Mouse (Mus musculus) CH12.LX (cell line): ENCODE measurements around the gene Hps6. TPM values are rescaled to one million over a fixed set of nuclear protein-coding genes. Genes with fewer than 3 reads are reported as not detected.
A peak's percentile ranks its signal among the peaks of the same experiment; 100 is the strongest.

Experiments used
- DNase-seq: peaks from one replicate; pipeline ENCODE4 v3.0.0-alpha.2; 2013; ENCODE audit errors: extremely low read depth
- H3K27ac ChIP-seq: 2 replicates; pipeline ENCODE4 v1.5.1; 2012; ENCODE audit warnings: low read depth, mild to moderate bottlenecking, control low read depth, moderate library complexity; ENCODE audit not compliant: insufficient read depth
- H3K27me3 ChIP-seq: replicated peaks from 2 replicates; pipeline ENCODE3; 2012; ENCODE audit warnings: inconsistent platforms
- H3K36me3 ChIP-seq, 2 experiments: replicated peaks in 1 of 2; 2 replicates each; pipeline versions ENCODE3 to v1.6.1; 2012; ENCODE audit warnings: inconsistent platforms in 1 of 2, low read length in 1 of 2, mild to moderate bottlenecking in 1 of 2, mixed read lengths in 1 of 2, moderate library complexity in 1 of 2; ENCODE audit not compliant: control insufficient read depth in 1 of 2, insufficient read depth in 1 of 2
- H3K4me1 ChIP-seq, 2 experiments: 2 replicates each; pipeline ENCODE4 v1.6.1; 2012; ENCODE audit warnings: inconsistent platforms in 1 of 2, moderate library complexity in 1 of 2; ENCODE audit not compliant: insufficient read depth in 2 of 2, control insufficient read depth in 1 of 2
- H3K4me2 ChIP-seq: 2 replicates; pipeline ENCODE4 v1.6.1; 2012; ENCODE audit warnings: low read depth, mild to moderate bottlenecking, control low read depth; ENCODE audit not compliant: poor library complexity, insufficient read depth, severe bottlenecking
- H3K4me3 ChIP-seq, 3 experiments: fragments of 150-350 bp in 1 of 3; sonication (generic) in 1 of 3; replicated peaks in 1 of 3; 2 replicates each; pipeline versions ENCODE3 to v1.5.1; 2011 to 2012; ENCODE audit warnings: low read depth in 2 of 3, low read length in 2 of 3, mild to moderate bottlenecking in 2 of 3, moderate library complexity in 2 of 3, control low read depth in 1 of 3, improper control_type of control experiment in 1 of 3, inconsistent platforms in 1 of 3, mixed read lengths in 1 of 3; ENCODE audit not compliant: poor library complexity in 1 of 3
- H3K79me2 ChIP-seq: replicated peaks from 2 replicates; pipeline ENCODE4 v1.6.1; 2012; ENCODE audit warnings: mild to moderate bottlenecking, moderate library complexity; ENCODE audit not compliant: control insufficient read depth, poor library complexity, insufficient read depth, severe bottlenecking; ENCODE audit errors: extremely low read depth
- H3K9ac ChIP-seq: 2 replicates; pipeline ENCODE4 v1.6.1; 2012; ENCODE audit warnings: low read depth, mild to moderate bottlenecking, control low read depth, moderate library complexity; ENCODE audit not compliant: insufficient read depth
- H3K9me3 ChIP-seq: replicated peaks from 2 replicates; pipeline ENCODE3; 2012; ENCODE audit warnings: low read length, inconsistent platforms, mixed read lengths
- BHLHE40 ChIP-seq: IDR thresholded peaks from 2 replicates; pipeline ENCODE4 v1.6.1; 2011; ENCODE audit warnings: mild to moderate bottlenecking, low read depth, low read length, improper control_type of control experiment
- CHD1 ChIP-seq: IDR thresholded peaks from 2 replicates; pipeline ENCODE4 v1.6.1; 2012; ENCODE audit warnings: low read depth, low read length, improper control_type of control experiment, inconsistent platforms
- CHD2 ChIP-seq: IDR thresholded peaks from 2 replicates; pipeline ENCODE4 v1.6.1; 2011; ENCODE audit warnings: low read length, improper control_type of control experiment
- CTCF ChIP-seq, 2 experiments: IDR thresholded peaks in 1 of 2; conservative IDR thresholded peaks in 1 of 2; 2 replicates each; pipeline ENCODE4 v1.5.1; 2011 to 2012; ENCODE audit warnings: low read depth in 2 of 2, low read length in 2 of 2, improper control_type of control experiment in 1 of 2, inconsistent platforms in 1 of 2, mild to moderate bottlenecking in 1 of 2, moderate library complexity in 1 of 2
- E2F4 ChIP-seq: IDR thresholded peaks from 2 replicates; pipeline ENCODE4 v1.6.1; 2011; ENCODE audit warnings: low read depth, low read length, improper control_type of control experiment; ENCODE audit not compliant: insufficient replicate concordance
- EP300 ChIP-seq: IDR thresholded peaks from 2 replicates; pipeline ENCODE4 v1.6.1; 2011; ENCODE audit warnings: low read length, improper control_type of control experiment
- ETS1 ChIP-seq: conservative IDR thresholded peaks from 2 replicates; pipeline ENCODE4 v1.6.1; 2012; ENCODE audit warnings: low read depth, mild to moderate bottlenecking, inconsistent platforms, low read length, improper control_type of control experiment, moderate library complexity
- IRF4 ChIP-seq: IDR thresholded peaks from 2 replicates; pipeline ENCODE4 v1.6.1; 2014; ENCODE audit warnings: low read depth, mild to moderate bottlenecking, inconsistent platforms, low read length, improper control_type of control experiment
- JUND ChIP-seq: conservative IDR thresholded peaks from 2 replicates; pipeline ENCODE4 v1.6.1; 2011; ENCODE audit warnings: low read depth, low read length, improper control_type of control experiment
- KAT2A ChIP-seq: IDR thresholded peaks from 2 replicates; pipeline ENCODE4 v1.6.1; 2012; ENCODE audit warnings: low read length, improper control_type of control experiment, inconsistent platforms; ENCODE audit not compliant: insufficient replicate concordance
- MAFK ChIP-seq: IDR thresholded peaks from 2 replicates; pipeline ENCODE4 v1.6.1; 2011; ENCODE audit warnings: low read length, improper control_type of control experiment; ENCODE audit not compliant: insufficient replicate concordance
- MAX ChIP-seq: IDR thresholded peaks from 2 replicates; pipeline ENCODE4 v1.6.1; 2011; ENCODE audit warnings: low read length, improper control_type of control experiment
- MEF2A ChIP-seq: IDR thresholded peaks from 2 replicates; pipeline ENCODE4 v1.6.1; 2014; ENCODE audit warnings: low read depth, mild to moderate bottlenecking, inconsistent platforms, low read length, improper control_type of control experiment, borderline replicate concordance
- MXI1 ChIP-seq: IDR thresholded peaks from 2 replicates; pipeline ENCODE4 v1.6.1; 2011; ENCODE audit warnings: mild to moderate bottlenecking, low read depth, low read length, improper control_type of control experiment
- NELFE ChIP-seq: IDR thresholded peaks from 2 replicates; pipeline ENCODE4 v1.6.1; 2011; ENCODE audit warnings: low read depth, low read length, improper control_type of control experiment
- POLR2A ChIP-seq: IDR thresholded peaks from 2 replicates; pipeline ENCODE4 v1.6.1; 2011; ENCODE audit warnings: low read depth, mild to moderate bottlenecking, improper control_type of control experiment, low read length
- RAD21 ChIP-seq: IDR thresholded peaks from 2 replicates; pipeline ENCODE4 v1.6.1; 2011; ENCODE audit warnings: low read depth, mild to moderate bottlenecking, low read length, improper control_type of control experiment, moderate library complexity
- RCOR1 ChIP-seq: conservative IDR thresholded peaks from 2 replicates; pipeline ENCODE4 v1.6.1; 2012; ENCODE audit warnings: low read depth, mild to moderate bottlenecking, inconsistent platforms, low read length, improper control_type of control experiment
- SIN3A ChIP-seq: IDR thresholded peaks from 2 replicates; pipeline ENCODE4 v1.6.1; 2012; ENCODE audit warnings: low read length, improper control_type of control experiment, inconsistent platforms
- SMC3 ChIP-seq: IDR thresholded peaks from 2 replicates; pipeline ENCODE4 v1.6.1; 2011; ENCODE audit warnings: low read depth, low read length, improper control_type of control experiment
- TBP ChIP-seq: conservative IDR thresholded peaks from 2 replicates; pipeline ENCODE4 v1.6.1; 2011; ENCODE audit warnings: low read depth, low read length, improper control_type of control experiment
- TCF12 ChIP-seq: IDR thresholded peaks from 2 replicates; pipeline ENCODE4 v1.6.1; 2014; ENCODE audit warnings: low read depth, mild to moderate bottlenecking, inconsistent platforms, low read length, improper control_type of control experiment
- USF2 ChIP-seq: conservative IDR thresholded peaks from 2 replicates; pipeline ENCODE4 v1.6.1; 2011; ENCODE audit warnings: low read depth, low read length, improper control_type of control experiment
- ZC3H11A ChIP-seq: IDR thresholded peaks from 2 replicates; pipeline ENCODE4 v1.6.1; 2012; ENCODE audit warnings: low read depth, mild to moderate bottlenecking, inconsistent platforms, low read length, improper control_type of control experiment
- ZKSCAN1 ChIP-seq: IDR thresholded peaks from 2 replicates; pipeline ENCODE4 v1.6.1; 2012; ENCODE audit warnings: low read depth, inconsistent platforms, low read length, improper control_type of control experiment, borderline replicate concordance
- ZMIZ1 ChIP-seq: IDR thresholded peaks from 2 replicates; pipeline ENCODE4 v1.6.1; 2012; ENCODE audit warnings: low read depth, mild to moderate bottlenecking, inconsistent platforms, low read length, improper control_type of control experiment
- ZNF384 ChIP-seq: IDR thresholded peaks from 2 replicates; pipeline ENCODE4 v1.6.1; 2012; ENCODE audit warnings: low read depth, low read length, improper control_type of control experiment, inconsistent platforms
- dilution Hi-C: fragments of 300-500 bp; cut with MboI; formaldehyde crosslinking; loops from 2 replicates; pipeline ENCODE4 v1.14.3; 2020; ENCODE audit warnings: low sequenced_read_pairs; ENCODE audit not compliant: extremely low pct_unique_long_range_greater_than_20kb, extremely low pct_ligation_motif_present
- in situ Hi-C: fragments of 300-500 bp; cut with MboI; formaldehyde crosslinking; loops from 3 replicates; pipeline ENCODE4 v1.14.3; 2019; ENCODE audit warnings: low sequenced_read_pairs, low pct_ligation_motif_present, low pct_unique_long_range_greater_than_20kb, mixed read lengths
- polyA plus RNA-seq: library from polyadenylated mRNA; unstranded; fragments of >175 nt; gene quantifications from 2 replicates; pipeline ENCODE4 v1.2.1, GENCODE M21; 2012; ENCODE audit warnings: low read depth; ENCODE audit not compliant: insufficient read length
- total RNA-seq, 2 experiments: library from RNA; depleted of rRNA; stranded (reverse); fragments of 300-350 nt in 1 of 2; fragments of >200 nt in 1 of 2; gene quantifications; 2 replicates each; pipeline ENCODE4 v1.2.3; 2012 to 2014

Gene Hps6
- total and polyA plus RNA-seq, 3 experiments, result 5.8 to 10.6 (median 6.7) TPM

DNA sequence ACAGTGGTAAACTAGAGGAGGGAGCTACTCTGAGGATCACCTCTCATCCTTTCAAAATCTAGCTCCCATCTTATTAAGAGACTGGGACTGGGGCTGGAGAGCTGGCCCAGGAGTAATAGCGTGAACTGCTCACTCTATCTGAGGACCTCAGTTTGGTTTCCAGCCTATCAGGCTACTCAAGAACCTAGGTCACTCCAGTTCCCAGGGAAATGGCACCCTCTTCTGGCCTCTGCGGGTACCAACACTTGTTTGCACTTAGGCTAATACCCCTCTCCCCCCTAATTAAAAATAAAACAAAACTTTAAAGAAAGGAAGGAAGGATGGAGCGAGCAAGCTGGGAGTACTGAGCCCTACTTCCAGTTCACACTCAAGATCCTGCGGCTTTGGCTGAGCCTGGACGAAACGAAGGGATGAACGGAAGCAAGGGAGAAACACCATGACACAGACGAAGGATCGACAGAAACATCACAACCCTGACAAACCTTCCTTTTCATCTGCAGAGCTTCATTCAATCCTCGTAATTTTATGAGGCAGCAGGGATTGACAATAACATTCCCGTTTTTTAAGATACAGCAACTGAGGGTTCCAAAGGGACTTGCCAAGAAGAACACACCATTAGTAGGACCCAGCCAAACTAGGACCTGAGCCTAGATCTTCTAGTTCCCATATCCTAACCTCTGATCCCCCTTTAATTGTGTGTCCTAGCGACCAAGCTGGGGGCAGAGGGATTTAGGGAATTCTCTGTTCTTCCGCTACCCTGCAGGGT is 33.4 kb downstream of the Hps6 start:
- in situ Hi-C loops, result no loop called here
- Histone ChIP-seq H3K79me2 (peaks cover 41% of the 10 kb centered on the region), H3K27ac (no peak overlapping the region), H3K27me3 (no peaks in the 10 kb centered on the region), H3K4me2 (0 out of 2 replicates have a peak overlapping the region, but pooled peaks have one; percentile 12), H3K4me1 (peaks cover 6 to 29% of the 10 kb centered on the region in 2 experiments; a peak in 3 of 4 replicates), H3K9ac (no peak overlapping the region), H3K4me3 (no peak overlapping the region), H3K9me3 (no peaks in the 10 kb centered on the region), H3K36me3 (peaks cover 43 to 52% of the 10 kb centered on the region in 2 experiments)
- no peak for DNase-seq
- dilution Hi-C loops, result no loop called here
- TF ChIP-seq TCF12 (no peak), RAD21 (peak; percentile 17), SIN3A (no peak), JUND (no peak), KAT2A (no peak), TBP (no peak), NELFE (no peak), CHD2 (no peak), SMC3 (peak; percentile 10; the same call in 1 of the 2 replicates), ETS1 (no peak), IRF4 (no peak), CTCF (conservative IDR thresholded peaks at IDR 0.05 in 1 of 2, IDR thresholded peaks at IDR 0.05 in 1 of 2; ENCODE audit: low read depth in 2 of 2, low read length in 2 of 2) (peak; percentile 15 to 56; a peak in 2 of 4 replicates), USF2 (no peak)

DNA sequence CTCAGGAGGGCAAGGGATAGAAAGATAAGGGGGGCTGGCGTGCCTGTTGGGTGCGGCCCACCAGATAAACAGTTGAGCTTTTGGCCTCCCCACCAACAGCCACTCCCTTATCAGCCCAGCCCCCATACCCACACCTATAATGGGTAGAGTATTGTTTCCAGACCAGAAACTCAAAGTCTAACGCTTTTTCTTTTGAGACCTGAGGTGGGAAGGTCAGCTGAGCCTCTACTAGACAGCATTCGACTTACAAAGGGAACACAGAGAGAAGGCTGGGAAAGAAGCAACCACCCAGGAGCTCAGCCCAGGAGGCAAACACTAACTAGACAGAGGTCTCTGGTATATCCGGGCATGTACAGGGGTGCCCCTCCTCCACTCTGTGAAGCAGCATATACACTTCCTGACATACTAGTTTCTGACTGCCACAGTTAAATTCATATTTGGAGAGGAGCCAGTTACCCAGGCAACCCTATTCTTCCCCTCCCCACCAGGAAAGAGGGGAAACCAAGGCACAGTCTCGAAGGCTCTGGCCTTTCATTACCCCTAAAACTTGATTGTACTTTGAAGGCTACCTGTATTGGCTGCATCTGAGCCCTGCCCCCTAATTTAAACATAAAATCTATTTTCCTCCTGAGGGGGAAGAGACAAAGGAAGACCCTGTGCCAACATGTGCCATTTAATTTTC is 34.1 kb downstream of the Hps6 start:
- dilution Hi-C loops, result no loop called here
- Histone ChIP-seq H3K4me1 (peaks cover 7 to 33% of the 10 kb centered on the region in 2 experiments), H3K27ac (no peak overlapping the region), H3K4me2 (peak overlapping the region; percentile 12), H3K9me3 (no peaks in the 10 kb centered on the region), H3K9ac (no peak overlapping the region; the same call in 1 of the 2 replicates), H3K79me2 (peaks cover 41% of the 10 kb centered on the region), H3K36me3 (peaks cover 36 to 45% of the 10 kb centered on the region in 2 experiments), H3K27me3 (no peaks in the 10 kb centered on the region), H3K4me3 (peak overlapping the region in 1 of 3 experiments; percentile 69)
- in situ Hi-C loops, result no loop called here
- TF ChIP-seq USF2 (no peak), EP300 (no peak), RCOR1 (no peak), MXI1 (no peak), POLR2A (no peak), BHLHE40 (no peak), CTCF (conservative IDR thresholded peaks at IDR 0.05 in 1 of 2, IDR thresholded peaks at IDR 0.05 in 1 of 2; ENCODE audit: low read depth in 2 of 2, low read length in 2 of 2) (no peak), IRF4 (no peak), MAFK (no peak), MAX (no peak), JUND (no peak), MEF2A (no peak), ZNF384 (no peak), ZC3H11A (no peak), ZKSCAN1 (no peak), ZMIZ1 (no peak), CHD1 (no peak), E2F4 (no peak), TBP (no peak)
- no peak for DNase-seq
